Mouse (Mus musculus): ENCODE data around the gene Sars2.

- TF ChIP-seq CTCF (IDR thresholded peaks at IDR 0.05; ENCODE audit: extremely low read depth, insufficient read depth, insufficient read length, insufficient replicate concordance) = no peak
- TF ChIP-seq POLR2A (IDR thresholded peaks at IDR 0.05; ENCODE audit: low read depth, low read length) = no peak
Observed at GRCm38 (mm10) chr7:28766910-28767309, 25.1 kb downstream of the Sars2 start.

Measured in spleen, adult 2 months (tissue).